Mouse (Mus musculus) left cerebral cortex, adult 2 months (tissue): ENCODE data around the gene Cd101. TPM values are rescaled to one million over a fixed set of nuclear protein-coding genes. Genes with fewer than 3 reads are reported as not detected.

Experiments
- DNase-seq, 2 experiments: peaks; one replicate each; pipeline ENCODE4 v3.0.0; 2021 to 2022; ENCODE audit warnings: low spot score in 2 of 2, mixed read lengths in 1 of 2; ENCODE audit errors: extremely low spot score in 1 of 2
- H3K27ac ChIP-seq: fragments of 200-600 bp; 2 replicates; pipeline ENCODE4 v1.8.1; 2022
- H3K4me3 ChIP-seq: fragments of 200-600 bp; 2 replicates; pipeline ENCODE4 v1.8.1; 2022
- CTCF ChIP-seq: fragments of 200-600 bp; IDR thresholded peaks from 2 replicates; pipeline ENCODE4 v1.8.1; 2022; ENCODE audit warnings: antibody characterized with exemption, mild to moderate bottlenecking, moderate library complexity
- intact Hi-C: fragments of 180-260 bp; cut with DNase I; formaldehyde crosslinking; loops from one replicate; pipeline ENCODE4 v1.15.1; 2025
- total RNA-seq, 2 experiments: library from RNA; stranded (reverse); gene quantifications; 2 replicates each; pipeline ENCODE4 v1.2.3; 2021

Gene Cd101
- total RNA-seq, 2 experiments from 2014 or later: 0.59 to 0.72 TPM

GRCm38 (mm10) chr3:101061865-101062585 is 32.7 kb upstream of the Cd101 start:
- peak in 1 of 2 experiments; percentile 33 for DNase-seq
- Histone ChIP-seq H3K27ac (no peak overlapping the region), H3K4me3 (no peak overlapping the region)
- no peak for TF ChIP-seq CTCF
- intact Hi-C loops: loop anchor here (5.0 kb wide), 1 partner anchor 35 kb away; no protein-coding TSS in a partner anchor

- intact Hi-C loops: loop anchor here (5.0 kb wide), 1 partner anchor 103 kb away; no protein-coding TSS in a partner anchor
- Histone ChIP-seq H3K27ac (no peak overlapping the region), H3K4me3 (no peak overlapping the region)
- TF ChIP-seq CTCF: no peak
- no peak for DNase-seq
These were observed 29.9 kb upstream of the Cd101 start for GRCm38 (mm10) chr3:101059214-101059613.

- DNase-seq: no peak
- Histone ChIP-seq H3K27ac (no peak overlapping the region), H3K4me3 (no peak overlapping the region)
- TF ChIP-seq CTCF: no peak
- intact Hi-C loops: loop anchor here (5.0 kb wide), 1 partner anchor 104 kb away; no protein-coding TSS in a partner anchor
These were observed 28.8 kb upstream of the Cd101 start for GRCm38 (mm10) chr3:101058203-101058602.

- no peak for TF ChIP-seq CTCF
- no peak overlapping the region for H3K27ac ChIP-seq
- intact Hi-C loops: loop anchor here (5.0 kb wide), 1 partner anchor 107 kb away; no protein-coding TSS in a partner anchor
- no peak for DNase-seq
- H3K4me3 ChIP-seq: no peak overlapping the region
These were observed 25.9 kb upstream of the Cd101 start for GRCm38 (mm10) chr3:101055216-101055615.

GRCm38 (mm10) chr3:101051601-101052000 is 22.2 kb upstream of the Cd101 start:
- no peak for TF ChIP-seq CTCF
- H3K4me3 ChIP-seq: no peak overlapping the region
- intact Hi-C loops: no loop called here
- no peak overlapping the region for H3K27ac ChIP-seq
- no peak for DNase-seq

GRCm38 (mm10) chr3:101049997-101050396 is 20.6 kb upstream of the Cd101 start:
- intact Hi-C loops: loop anchor here (2.0 kb wide), 1 partner anchor 53 kb away; no protein-coding TSS in a partner anchor
- Histone ChIP-seq H3K4me3 (no peak overlapping the region), H3K27ac (peak overlapping the region; percentile 45; the same call in 1 of the 2 replicates)
- TF ChIP-seq CTCF: no peak
- DNase-seq: no peak

- no peak for TF ChIP-seq CTCF
- H3K27ac ChIP-seq: peak overlapping the region; percentile 15; the same call in 1 of the 2 replicates
- DNase-seq: no peak
- intact Hi-C loops: loop anchor here (2.0 kb wide), 1 partner anchor 54 kb away; no protein-coding TSS in a partner anchor
- H3K4me3 ChIP-seq: no peak overlapping the region
These were observed 19.4 kb upstream of the Cd101 start for GRCm38 (mm10) chr3:101048781-101049180.

GRCm38 (mm10) chr3:101047586-101048275 is 18.4 kb upstream of the Cd101 start:
- DNase-seq: peak; percentile 79 to 81
- intact Hi-C loops: loop anchor here (2.0 kb wide), 1 partner anchor 55 kb away; no protein-coding TSS in a partner anchor
- Histone ChIP-seq H3K4me3 (no peak overlapping the region), H3K27ac (peak overlapping the region; percentile 48; the same call in 1 of the 2 replicates)
- TF ChIP-seq CTCF: no peak

GRCm38 (mm10) chr3:101045431-101045830 is 16.1 kb upstream of the Cd101 start:
- Histone ChIP-seq H3K4me3 (no peak overlapping the region), H3K27ac (no peak overlapping the region)
- no peak for DNase-seq
- intact Hi-C loops: no loop called here
- TF ChIP-seq CTCF: no peak

GRCm38 (mm10) chr3:101044686-101045085 is 15.3 kb upstream of the Cd101 start:
- DNase-seq: no peak
- no peak for TF ChIP-seq CTCF
- no peak overlapping the region for H3K4me3 ChIP-seq
- no peak overlapping the region for H3K27ac ChIP-seq
- intact Hi-C loops: no loop called here

- intact Hi-C loops: no loop called here
- Histone ChIP-seq H3K4me3 (no peak overlapping the region), H3K27ac (no peak overlapping the region)
- DNase-seq: no peak
- no peak for TF ChIP-seq CTCF
These were observed 12.6 kb upstream of the Cd101 start for GRCm38 (mm10) chr3:101041997-101042396.

GRCm38 (mm10) chr3:101037984-101038545 is 8.7 kb upstream of the Cd101 start:
- no peak for TF ChIP-seq CTCF
- no peak overlapping the region for H3K4me3 ChIP-seq
- no peak overlapping the region for H3K27ac ChIP-seq
- intact Hi-C loops: no loop called here
- no peak for DNase-seq
